Mouse (Mus musculus) liver, embryonic 14.5 days (tissue): Measurements from ENCODE around the gene B4galt3.

Source experiments
- CTCF ChIP-seq: IDR thresholded peaks from 2 replicates; pipeline ENCODE4 v1.5.1; 2016; ENCODE audit warnings: antibody characterized with exemption, low read depth, control low read depth
- EP300 ChIP-seq: IDR thresholded peaks from 2 replicates; pipeline ENCODE4 v1.6.1; 2016; ENCODE audit warnings: antibody characterized with exemption, low read depth

GRCm38 (mm10) chr1:171278436-171278835, 8.3 kb downstream of the B4galt3 start:
- TF ChIP-seq CTCF = no peak
- TF ChIP-seq EP300 = no peak
